Mouse (Mus musculus) liver, embryonic 14.5 days (tissue): ENCODE measurements around the gene Ino80b.

Experiments used
- CTCF ChIP-seq: IDR thresholded peaks from 2 replicates; pipeline ENCODE4 v1.5.1; 2016; ENCODE audit warnings: antibody characterized with exemption, low read depth, control low read depth
- EP300 ChIP-seq: IDR thresholded peaks from 2 replicates; pipeline ENCODE4 v1.6.1; 2016; ENCODE audit warnings: antibody characterized with exemption, low read depth

DNA sequence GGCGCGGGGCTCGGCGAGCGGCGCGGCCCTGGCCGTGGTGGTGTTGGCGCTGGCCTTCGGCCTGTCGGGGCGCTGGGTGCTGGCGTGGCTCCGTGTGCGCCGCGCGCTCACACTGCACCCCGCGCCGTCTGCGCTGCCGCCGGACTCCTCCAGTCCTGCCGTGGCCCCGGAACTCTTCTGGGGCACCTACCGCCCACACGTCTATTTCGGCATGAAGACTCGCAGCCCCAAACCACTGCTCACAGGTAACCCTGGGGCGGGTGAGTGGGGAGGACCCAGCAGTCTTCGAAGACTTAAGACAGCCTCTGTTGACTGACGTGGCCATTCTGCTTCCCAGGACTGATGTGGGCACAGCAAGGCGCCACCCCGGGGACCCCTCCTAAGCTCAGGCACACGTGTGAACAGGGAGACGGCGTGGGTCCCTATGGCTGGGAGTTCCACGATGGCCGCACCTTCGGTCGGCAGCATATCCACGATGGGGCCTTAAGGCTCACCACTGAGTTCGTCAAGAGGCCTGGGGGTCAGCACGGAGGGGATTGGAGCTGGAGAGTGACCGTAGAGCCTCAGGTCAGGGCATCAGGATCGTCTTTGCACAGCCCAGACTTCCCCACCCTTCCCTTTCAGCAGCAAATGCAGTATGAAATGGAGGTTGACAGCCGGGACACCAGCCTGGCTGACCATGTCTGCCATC, 9.4 kb downstream of the Ino80b start:
- TF ChIP-seq CTCF (0 out of 2 replicates have a peak, but pooled peaks have one; percentile 2), EP300 (no peak)
